Mouse (Mus musculus): ENCODE results near the gene Zfp408.

GRCm38 (mm10) chr2:91683919-91684318, 34.3 kb upstream of the Zfp408 start:
- TF ChIP-seq CTCF (conservative IDR thresholded peaks at IDR 0.05; ENCODE audit: insufficient read depth, insufficient read length, low read depth, low read length) (no peak), POLR2A (IDR thresholded peaks at IDR 0.05; ENCODE audit: low read depth, low read length) (no peak)
